Comparison of ENCODE assay signal across 27 mouse cellular contexts in the genomic region with DNA sequence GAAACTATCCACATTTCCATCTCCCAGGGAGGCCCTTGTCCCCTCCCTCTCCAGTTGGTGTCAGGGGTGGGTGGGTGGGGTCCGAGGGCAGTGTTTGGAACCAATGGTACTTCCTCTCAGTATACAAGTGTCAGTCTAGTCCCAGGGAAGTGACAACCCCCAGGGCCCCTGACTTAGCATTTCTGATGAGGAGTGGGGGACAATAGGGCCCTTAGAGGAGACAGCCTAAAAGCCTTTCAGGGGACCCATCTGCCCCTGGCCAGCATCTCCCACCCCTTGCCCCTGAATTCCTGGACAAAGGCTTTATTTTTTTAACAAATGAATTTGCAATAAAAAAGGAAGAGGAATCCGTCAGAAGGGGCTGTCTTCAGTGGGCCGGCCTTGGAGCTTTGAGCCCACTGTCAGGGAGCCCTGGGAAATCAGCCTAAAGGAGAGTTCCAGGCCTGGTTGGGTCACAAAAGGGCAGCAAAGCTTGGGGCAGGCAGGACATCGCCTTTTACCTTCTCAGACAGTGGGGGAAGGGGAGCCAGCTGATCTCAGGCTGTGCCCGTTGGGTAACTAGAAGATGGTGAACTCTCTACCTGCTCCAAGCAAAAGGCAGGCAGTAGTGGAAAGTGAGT.
A peak's percentile ranks its signal among the peaks of the same experiment; 100 is the strongest.
DNase-seq lines count a peak whose midpoint lies in the region; ATAC-seq and TF ChIP-seq lines count a peak whose summit lies in the region.
"Had no signal": no experiment of that assay in that cellular context is flagged by ENCODE, and none has a peak within 500 bp of the region (broad histone marks: within the 10 kb centered on the region; RNA-seq: fewer than 3 reads in every experiment).

No protein-coding gene starts in this region.

- H3K4me1 ChIP-seq in forebrain, embryonic 10.5 days: peaks cover 13% of the 10 kb centered on the region
- no peaks in the 10 kb centered on the region for H3K4me1 ChIP-seq in forebrain, embryonic 16.5 days (replicated peaks; ENCODE audit: control insufficient read depth, insufficient read depth, low read length)
- peaks cover 13% of the 10 kb centered on the region for H3K4me1 ChIP-seq in midbrain, embryonic 11.5 days (ENCODE audit: control insufficient read depth, insufficient read depth, low read length)
- H3K4me1 ChIP-seq in midbrain, postnatal 0 days (ENCODE audit: insufficient read depth, low read length): no peaks in the 10 kb centered on the region
- H3K4me1 ChIP-seq: forebrain, embryonic 13.5 days had no signal

- no peaks in the 10 kb centered on the region for H3K27me3 ChIP-seq in forebrain, embryonic 10.5 days (ENCODE audit: poor library complexity, severe bottlenecking)
- no peaks in the 10 kb centered on the region for H3K27me3 ChIP-seq in forebrain, embryonic 16.5 days (replicated peaks; ENCODE audit: control insufficient read depth, insufficient read depth, low read length)
- H3K27me3 ChIP-seq in midbrain, embryonic 11.5 days (ENCODE audit: control insufficient read depth, insufficient read depth, low read length): no peaks in the 10 kb centered on the region
- no peaks in the 10 kb centered on the region for H3K27me3 ChIP-seq in midbrain, postnatal 0 days (ENCODE audit: insufficient read depth, low read length)
- H3K27me3 ChIP-seq: forebrain, embryonic 13.5 days; liver, embryonic 12.5 days; neural tube, embryonic 12.5 days had no signal

- H3K27ac ChIP-seq in forebrain, embryonic 10.5 days: peak overlapping the region; percentile 49; the same call in 1 of the 2 replicates
- no peak overlapping the region for H3K27ac ChIP-seq in forebrain, embryonic 16.5 days (ENCODE audit: low read length)
- H3K27ac ChIP-seq in midbrain, embryonic 11.5 days (ENCODE audit: low read depth, low read length): peak overlapping the region; percentile 78; the same call in 1 of the 2 replicates
- no peak overlapping the region for H3K27ac ChIP-seq in midbrain, postnatal 0 days (ENCODE audit: low read depth, low read length)
- H3K27ac ChIP-seq: forebrain, embryonic 13.5 days; liver, embryonic 12.5 days; neural tube, embryonic 12.5 days had no signal

- no peak for DNase-seq in forebrain, embryonic 10.5 days (ENCODE audit: extremely low spot score, low spot score)
- DNase-seq in midbrain, embryonic 11.5 days (ENCODE audit: low spot score, missing footprints): peak; percentile 88
- DNase-seq in midbrain, postnatal 0 days (ENCODE audit: low spot score): no peak
- DNase-seq in embryo, embryonic 10 days (ENCODE audit: low spot score): peak; percentile 57
- no peak for DNase-seq in adrenal gland, adult 2 months
- DNase-seq: adrenal gland, postnatal 14 days; cerebellum, adult 18-20 months; cerebellum, postnatal 10 days; gastrocnemius, postnatal 14 days; heart, adult 18-20 months; heart, postnatal 36 days; kidney, adult 9 months; kidney, postnatal 10 days; layer of hippocampus, postnatal 36 days; left cerebral cortex, postnatal 4 days; liver, postnatal 0 days; lung, postnatal 36 days; thymus, postnatal 4 days had no signal

- H3K36me3 ChIP-seq in forebrain, embryonic 10.5 days (replicated peaks): no peaks in the 10 kb centered on the region
- no peaks in the 10 kb centered on the region for H3K36me3 ChIP-seq in forebrain, embryonic 16.5 days (ENCODE audit: control insufficient read depth, insufficient read depth)
- no peaks in the 10 kb centered on the region for H3K36me3 ChIP-seq in midbrain, embryonic 11.5 days (ENCODE audit: control insufficient read depth, insufficient read depth, low read length)
- H3K36me3 ChIP-seq in midbrain, postnatal 0 days (ENCODE audit: insufficient read depth, low read length): no peaks in the 10 kb centered on the region
- H3K36me3 ChIP-seq: G1E; liver, embryonic 12.5 days; neural tube, embryonic 12.5 days had no signal

- TF ChIP-seq CTCF in midbrain, postnatal 0 days (IDR thresholded peaks at IDR 0.05): no peak

- H3K4me3 ChIP-seq in forebrain, embryonic 10.5 days: no peak overlapping the region
- no peak overlapping the region for H3K4me3 ChIP-seq in forebrain, embryonic 16.5 days (replicated peaks; ENCODE audit: low read length)
- no peak overlapping the region for H3K4me3 ChIP-seq in midbrain, embryonic 11.5 days (ENCODE audit: low read depth, low read length)
- H3K4me3 ChIP-seq in midbrain, postnatal 0 days (ENCODE audit: low read depth, low read length): no peak overlapping the region
- H3K4me3 ChIP-seq: forebrain, embryonic 13.5 days; liver, embryonic 12.5 days; megakaryocyte, embryonic 14.5 days; neural tube, embryonic 12.5 days had no signal

- no peaks in the 10 kb centered on the region for H3K9me3 ChIP-seq in forebrain, embryonic 10.5 days
- H3K9me3 ChIP-seq in forebrain, embryonic 16.5 days (ENCODE audit: control insufficient read depth, low read length): no peaks in the 10 kb centered on the region
- H3K9me3 ChIP-seq in midbrain, embryonic 11.5 days (ENCODE audit: control insufficient read depth, low read length): no peaks in the 10 kb centered on the region
- H3K9me3 ChIP-seq in midbrain, postnatal 0 days (ENCODE audit: low read length): no peaks in the 10 kb centered on the region
- H3K9me3 ChIP-seq: forebrain, embryonic 13.5 days; G1E; liver, embryonic 12.5 days; megakaryocyte, embryonic 14.5 days; neural tube, embryonic 12.5 days had no signal

- ATAC-seq in forebrain, embryonic 16.5 days: no peak
- ATAC-seq in midbrain, embryonic 11.5 days (ENCODE audit: low FRiP score): peak; percentile 93
- no peak for ATAC-seq in midbrain, postnatal 0 days (ENCODE audit: low FRiP score)
- peak; percentile 44; the same call in 1 of the 2 replicates for ATAC-seq in megakaryocyte, adult 5-6 weeks (ENCODE audit: poor library complexity, severe bottlenecking)
- ATAC-seq: forebrain, embryonic 13.5 days; intestine, postnatal 0 days; liver, embryonic 12.5 days; liver, postnatal 0 days had no signal

- 36% methylated on average over 5 of the region's 5 CpGs for WGBS in forebrain, embryonic 10.5 days
- 41% methylated on average over 5 of the region's 5 CpGs for WGBS in forebrain, embryonic 16.5 days
- WGBS in midbrain, embryonic 11.5 days: 18% methylated on average over 4 of the region's 5 CpGs
- 17% methylated on average over 5 of the region's 5 CpGs for WGBS in midbrain, postnatal 0 days

- H3K9ac ChIP-seq in forebrain, embryonic 16.5 days (replicated peaks; ENCODE audit: low read depth, low read length): no peak overlapping the region
- H3K9ac ChIP-seq in midbrain, embryonic 11.5 days (ENCODE audit: low read length): no peak overlapping the region
- H3K9ac ChIP-seq in midbrain, postnatal 0 days (replicated peaks; ENCODE audit: low read length, poor library complexity, severe bottlenecking): no peak overlapping the region
- H3K9ac ChIP-seq: forebrain, embryonic 13.5 days; liver, embryonic 12.5 days; liver, postnatal 0 days; neural tube, embryonic 12.5 days had no signal

- H3K4me2 ChIP-seq in forebrain, embryonic 16.5 days (ENCODE audit: low read length): no peak overlapping the region
- no peak overlapping the region for H3K4me2 ChIP-seq in midbrain, embryonic 11.5 days
- no peak overlapping the region for H3K4me2 ChIP-seq in midbrain, postnatal 0 days (ENCODE audit: low read depth, low read length, poor library complexity, severe bottlenecking)
- H3K4me2 ChIP-seq: forebrain, embryonic 13.5 days; heart, embryonic 11.5 days; liver, embryonic 12.5 days; neural tube, embryonic 12.5 days had no signal

Comparison
In these comparisons a context has a peak if more than half of its experiments do, and no peak if none do; other contexts are left out.
1. DNase-seq: peak in midbrain, embryonic 11.5 days (single experiment) and embryo, embryonic 10 days (single experiment); none in forebrain, embryonic 10.5 days (single experiment), midbrain, postnatal 0 days (single experiment) and adrenal gland, adult 2 months (single experiment).
2. H3K27ac ChIP-seq: peak in forebrain, embryonic 10.5 days (single experiment) and midbrain, embryonic 11.5 days (single experiment); none in forebrain, embryonic 16.5 days (single experiment) and midbrain, postnatal 0 days (single experiment).
3. ATAC-seq: peak in midbrain, embryonic 11.5 days (single experiment) and megakaryocyte, adult 5-6 weeks (single experiment); none in forebrain, embryonic 16.5 days (single experiment) and midbrain, postnatal 0 days (single experiment).